Mouse (Mus musculus): Measurements from ENCODE around the gene Zfp382.
"Not testable (repeated sequence)": the region's sequence is repeated elsewhere in the genome, so short reads cannot be mapped to it uniquely, and the experiment has no call there.

Gene Zfp382

DNA sequence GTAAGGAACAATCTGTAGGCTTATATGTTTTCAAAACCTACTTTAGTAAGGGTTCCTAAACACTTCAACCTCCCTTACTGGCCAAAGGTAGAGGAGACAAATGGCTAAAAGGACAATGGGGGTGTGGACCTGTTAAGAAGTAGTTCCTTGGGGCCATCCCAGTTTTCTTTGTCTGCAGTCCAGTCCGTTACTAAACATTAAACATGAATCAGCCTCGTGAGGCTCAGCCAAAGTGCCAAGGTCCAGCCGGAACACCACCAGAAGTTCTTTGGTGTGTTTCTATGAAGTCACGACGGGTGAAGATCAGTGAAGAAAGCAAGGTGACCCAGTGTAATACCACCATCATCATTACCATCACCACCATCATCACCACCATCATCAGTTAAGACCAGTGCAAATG, 25.3 kb downstream of the Zfp382 start:
- no peak for DNase-seq (ENCODE audit: low read depth, low spot score)

GRCm38 (mm10) chr7:30154040-30154439, 32.3 kb downstream of the Zfp382 start:
- no peak for DNase-seq (ENCODE audit: low read depth, low spot score)

DNA sequence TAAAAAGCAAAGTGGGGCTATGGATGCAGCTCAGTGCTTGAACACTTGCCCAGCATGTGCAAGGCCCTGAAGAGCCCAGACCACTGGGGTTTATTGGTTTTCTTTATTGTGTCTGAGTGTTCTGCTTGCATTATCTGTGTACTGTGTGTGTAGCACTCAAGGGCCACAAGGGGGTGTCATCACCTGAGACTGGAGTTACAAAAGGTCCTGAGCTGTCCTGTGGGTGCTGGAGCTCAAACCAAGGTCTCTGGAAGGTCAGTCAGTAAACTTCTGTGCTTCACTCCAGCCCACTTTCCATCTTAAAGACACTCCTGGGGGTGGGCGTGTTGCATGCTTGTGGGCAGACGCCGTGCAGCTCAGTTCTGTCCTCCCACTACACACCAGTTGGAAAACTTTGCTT, 33.8 kb downstream of the Zfp382 start:
- peak; percentile 61 for DNase-seq (ENCODE audit: low read depth, low spot score)

DNA sequence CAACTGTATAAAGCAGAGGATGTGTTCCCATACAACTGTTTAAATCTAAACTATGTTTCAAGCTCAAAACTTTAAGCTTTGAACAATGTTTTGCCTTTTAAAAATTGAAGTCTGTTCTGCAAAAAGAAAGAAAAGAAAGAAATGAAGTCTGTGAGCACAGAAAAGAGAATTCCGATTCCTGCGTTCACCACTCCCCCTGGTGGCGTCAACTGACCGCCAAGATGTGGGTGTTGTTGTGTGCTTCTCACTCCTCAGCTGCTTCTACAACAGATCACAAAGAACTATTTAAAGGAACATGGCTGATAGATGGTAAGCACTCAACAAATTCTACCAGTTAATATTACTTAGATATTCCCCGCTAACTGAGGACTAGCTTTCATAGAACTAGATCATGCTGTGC, 41.4 kb downstream of the Zfp382 start:
- no peak for DNase-seq (ENCODE audit: low read depth, low spot score)

DNA sequence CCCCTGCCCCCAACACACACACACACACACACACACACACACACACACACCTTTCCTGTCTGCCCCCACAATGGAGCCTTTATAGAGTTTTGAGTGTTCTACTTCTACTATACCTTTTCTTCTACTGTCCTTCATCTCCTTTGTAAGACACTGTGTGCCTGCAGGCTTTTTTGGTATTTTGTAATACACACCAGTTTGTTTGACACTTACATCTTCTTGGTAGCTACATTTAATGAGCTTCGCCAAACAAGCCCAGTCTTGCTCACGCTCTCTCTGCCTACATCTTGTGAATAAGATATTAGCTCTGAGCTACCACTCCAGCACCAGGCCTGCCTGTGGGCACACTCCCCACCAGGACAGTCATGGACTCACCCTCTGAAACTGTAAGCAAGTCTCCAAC, 43.0 kb downstream of the Zfp382 start:
- no peak for DNase-seq (ENCODE audit: low read depth, low spot score)

GRCm38 (mm10) chr7:30168914-30169582, 47.3 kb downstream of the Zfp382 start:
- DNase-seq (ENCODE audit: low read depth, low spot score) = no peak

- DNase-seq (ENCODE audit: low read depth, low spot score) = no peak
These were observed 48.0 kb downstream of the Zfp382 start, which contains the start of gene Zfp146 for GRCm38 (mm10) chr7:30169583-30170282. Zfp146 (minus strand) TSS chr7:30169750.

DNA sequence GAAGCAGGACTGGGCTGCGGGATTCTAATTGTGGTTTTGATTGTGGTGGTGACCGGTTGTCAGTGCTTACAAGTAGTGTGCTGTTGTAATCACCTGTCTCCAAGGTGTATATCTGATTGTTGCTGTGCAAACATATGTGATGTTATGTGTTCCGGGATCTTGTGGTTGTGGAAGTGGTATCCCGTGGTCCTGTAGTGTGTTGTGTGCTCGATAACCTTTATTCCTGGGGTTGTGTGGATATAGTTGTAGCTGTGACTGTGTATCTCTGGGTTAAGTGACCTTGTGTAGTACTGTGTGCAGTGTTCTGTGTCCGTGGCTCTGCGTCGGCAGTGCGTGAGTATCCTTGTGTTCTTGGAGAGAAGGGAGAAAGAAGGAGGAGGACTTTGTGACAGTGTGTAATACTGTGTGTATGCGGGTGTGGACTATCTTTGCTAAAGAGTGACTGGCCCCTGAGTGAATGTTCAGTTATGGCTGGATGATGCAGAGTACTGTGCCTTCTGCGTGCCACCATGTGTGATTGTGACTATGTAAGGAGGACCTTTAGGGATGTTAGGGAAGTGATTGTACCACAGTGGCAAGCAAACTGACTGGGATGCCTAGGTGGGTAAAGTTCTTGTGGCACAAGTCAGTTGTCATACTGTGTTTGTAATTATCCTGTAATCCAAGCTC, 48.7 kb downstream of the Zfp382 start:
- no peak for DNase-seq (ENCODE audit: low read depth, low spot score)

GRCm38 (mm10) chr7:30176474-30176873, 54.7 kb downstream of the Zfp382 start:
- no peak for DNase-seq (ENCODE audit: low read depth, low spot score)

DNA sequence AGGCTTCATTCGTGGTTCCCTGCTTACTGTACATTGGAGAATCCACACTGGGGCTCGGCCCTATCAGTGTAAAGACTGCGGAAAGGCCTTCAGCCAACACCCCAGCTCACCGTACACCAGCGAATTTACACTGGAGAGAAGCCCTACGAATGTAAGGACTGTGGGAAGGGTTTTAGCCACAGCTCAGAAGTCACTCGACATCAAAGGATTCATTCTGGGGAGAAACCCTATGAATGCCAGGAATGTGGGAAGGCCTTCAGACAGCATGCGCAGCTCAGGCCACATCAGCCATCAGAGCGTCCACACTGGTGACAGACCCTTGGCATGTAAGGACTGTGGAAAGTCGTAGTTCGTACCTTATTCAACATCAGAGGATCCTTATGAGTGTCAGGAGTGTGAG, 56.5 kb downstream of the Zfp382 start:
- DNase-seq (ENCODE audit: low read depth, low spot score) = no peak

GRCm38 (mm10) chr7:30181308-30181707, 59.6 kb downstream of the Zfp382 start:
- DNase-seq (ENCODE audit: low read depth, low spot score) = no peak

GRCm38 (mm10) chr7:30181929-30182328, 60.2 kb downstream of the Zfp382 start:
- not testable (repeated sequence) for DNase-seq (ENCODE audit: low read depth, low spot score)

DNA sequence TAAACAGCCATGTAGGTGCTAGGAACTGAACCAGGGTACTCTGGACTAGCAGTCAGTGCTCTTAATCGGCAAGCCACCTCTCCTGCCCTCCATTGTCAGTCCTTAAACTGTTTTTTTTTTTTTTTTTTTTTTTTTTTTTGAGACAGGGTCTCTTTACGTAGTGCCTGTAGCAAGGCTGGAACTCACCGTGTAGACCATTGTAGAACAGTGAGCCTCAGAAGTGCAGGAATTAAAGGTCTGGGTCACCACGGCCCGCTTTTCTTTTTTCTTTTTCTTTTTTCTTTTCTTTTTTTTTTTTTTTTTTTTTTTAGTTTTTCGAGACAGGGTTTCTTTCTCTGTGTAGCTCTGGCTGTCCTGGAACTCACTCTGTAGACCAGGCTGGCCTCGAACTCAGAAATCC, 61.4 kb downstream of the Zfp382 start:
- not testable (repeated sequence) for DNase-seq (ENCODE audit: low read depth, low spot score)

- DNase-seq (ENCODE audit: low read depth, low spot score) = peak; percentile 89
These were observed 62.1 kb downstream of the Zfp382 start, which contains the start of gene Cox7a1 for GRCm38 (mm10) chr7:30183879-30184289. Cox7a1 (plus strand) TSS chr7:30184144.
